Mouse (Mus musculus) R1 (cell line): ENCODE data around the gene Cblb.
A peak's percentile ranks its signal among the peaks of the same experiment; 100 is the strongest.

Experiments used
- DNase-seq: peaks from one replicate; pipeline ENCODE4 v3.0.0-alpha.2; 2018; ENCODE audit warnings: low read depth, low spot score

The Cblb gene

GRCm38 (mm10) chr16:52031091-52031689 lies at the start of gene Cblb:
TSS of gene Cblb (plus strand) at chr16:52031225.
- DNase-seq, result peak; percentile 97

GRCm38 (mm10) chr16:51985436-51985835 lies 45.6 kb upstream of the Cblb start:
- DNase-seq, result no peak

GRCm38 (mm10) chr16:51986207-51986606 lies 44.8 kb upstream of the Cblb start:
- DNase-seq, result no peak

- no peak for DNase-seq
These were observed 43.9 kb upstream of the Cblb start for GRCm38 (mm10) chr16:51987085-51987620.

GRCm38 (mm10) chr16:51988027-51988426 lies 43.0 kb upstream of the Cblb start:
- DNase-seq, result no peak

GRCm38 (mm10) chr16:51989259-51989658 lies 41.8 kb upstream of the Cblb start:
- DNase-seq, result no peak

GRCm38 (mm10) chr16:52000043-52000442 lies 31.0 kb upstream of the Cblb start:
- no peak for DNase-seq

GRCm38 (mm10) chr16:52000801-52001200 lies 30.2 kb upstream of the Cblb start:
- no peak for DNase-seq

- no peak for DNase-seq
These were observed 24.0 kb upstream of the Cblb start for GRCm38 (mm10) chr16:52007006-52007405.

GRCm38 (mm10) chr16:52008471-52008870 lies 22.6 kb upstream of the Cblb start:
- no peak for DNase-seq

- DNase-seq, result no peak
These were observed 21.6 kb upstream of the Cblb start for GRCm38 (mm10) chr16:52009421-52009820.

- DNase-seq, result no peak
These were observed 18.0 kb upstream of the Cblb start for GRCm38 (mm10) chr16:52012984-52013383.

- no peak for DNase-seq
These were observed 17.2 kb upstream of the Cblb start for GRCm38 (mm10) chr16:52013812-52014211.

GRCm38 (mm10) chr16:52023417-52023816 lies 7.6 kb upstream of the Cblb start:
- no peak for DNase-seq

GRCm38 (mm10) chr16:52027326-52027725 lies 3.7 kb upstream of the Cblb start:
- DNase-seq, result no peak

GRCm38 (mm10) chr16:52029001-52029400 lies 2.0 kb upstream of the Cblb start:
- no peak for DNase-seq

- DNase-seq, result peak; percentile 62
These were observed 757 bp downstream of the Cblb start for GRCm38 (mm10) chr16:52031712-52032251.

- DNase-seq, result no peak
These were observed 1.6 kb downstream of the Cblb start for GRCm38 (mm10) chr16:52032376-52033330.

- DNase-seq, result no peak
These were observed 2.6 kb downstream of the Cblb start for GRCm38 (mm10) chr16:52033381-52034315.

- DNase-seq, result no peak
These were observed 3.3 kb downstream of the Cblb start for GRCm38 (mm10) chr16:52034356-52034755.

- no peak for DNase-seq
These were observed 5.3 kb downstream of the Cblb start for GRCm38 (mm10) chr16:52036295-52036694.
